ENCODE assay signal across 1 mouse cellular context in the genomic region with DNA sequence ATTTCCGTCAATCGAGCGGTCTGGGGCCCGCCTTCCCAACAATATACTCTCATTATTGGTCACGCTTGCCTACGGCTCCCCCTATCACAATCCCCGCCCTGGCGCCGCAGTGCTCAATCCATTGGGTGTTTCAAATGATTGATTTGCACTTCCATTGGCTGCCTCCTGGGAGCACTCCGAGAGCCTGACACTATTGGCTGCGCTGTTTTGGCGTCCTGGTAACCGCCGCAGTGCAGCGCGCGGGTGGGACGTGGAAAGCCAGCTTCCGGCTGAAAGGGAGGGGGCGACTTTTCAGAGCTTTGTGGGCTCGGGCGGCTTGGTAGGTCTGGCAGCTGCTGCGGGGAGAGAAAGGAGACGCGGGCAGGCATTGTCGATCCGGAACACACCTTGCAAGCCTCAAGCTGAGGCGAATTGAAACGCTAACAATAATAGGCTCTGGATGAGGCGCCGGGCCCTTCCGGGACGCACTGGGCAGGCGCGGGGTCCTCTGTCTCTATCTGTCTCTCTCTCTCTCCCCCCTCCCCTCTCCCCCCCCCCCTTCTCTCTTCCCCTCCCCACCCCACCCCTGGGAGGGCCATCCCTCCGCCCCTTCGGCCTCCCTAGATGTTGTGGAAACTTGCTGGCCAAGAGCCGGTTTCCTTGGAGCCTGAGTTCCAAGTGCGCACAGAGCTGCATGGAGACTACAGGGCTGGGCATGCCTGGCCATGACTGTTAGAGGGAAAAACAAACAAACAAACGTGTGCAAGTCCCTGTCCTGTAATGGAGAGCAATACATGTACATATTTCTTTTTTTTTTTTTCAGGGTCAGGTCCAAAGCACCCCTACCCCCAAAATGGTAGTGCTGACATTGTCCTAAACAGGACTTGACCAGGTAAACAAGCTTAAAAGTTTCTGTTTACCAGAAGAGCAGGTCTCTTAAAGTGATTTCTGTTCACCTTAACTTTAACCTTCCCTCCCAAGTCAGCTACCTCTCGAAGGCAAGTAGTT.
A peak's percentile ranks its signal among the peaks of the same experiment; 100 is the strongest.
TF ChIP-seq lines count a peak whose summit lies in the region.

No protein-coding gene starts in this region.

TF ChIP-seq in ES-E14, 5 proteins besides CTCF, POLR2A, EP300 and RAD21:
- TF ChIP-seq ZNF384 (IDR thresholded peaks at IDR 0.05; ENCODE audit: low read depth, low read length) (no peak), ZC3H11A (IDR thresholded peaks at IDR 0.05; ENCODE audit: borderline replicate concordance, low read depth, low read length) (no peak), HCFC1 (IDR thresholded peaks at IDR 0.05; ENCODE audit: borderline replicate concordance, insufficient read depth, low read length) (peak; percentile 55; the same call in 1 of the 2 replicates), MAFK (IDR thresholded peaks at IDR 0.05; ENCODE audit: insufficient read depth, low read depth, low read length) (no peak), CHD2 (IDR thresholded peaks at IDR 0.05; ENCODE audit: low read depth, low read length) (peak; percentile 94)
